Mouse (Mus musculus): ENCODE data around the gene Gpcpd1. TPM values are rescaled to one million over a fixed set of nuclear protein-coding genes. Genes with fewer than 3 reads are reported as not detected.
A peak's percentile ranks its signal among the peaks of the same experiment; 100 is the strongest.

Gpcpd1 gene
- polyA plus RNA-seq, 1 experiment from 2014 or later, result 33.1 TPM

DNA sequence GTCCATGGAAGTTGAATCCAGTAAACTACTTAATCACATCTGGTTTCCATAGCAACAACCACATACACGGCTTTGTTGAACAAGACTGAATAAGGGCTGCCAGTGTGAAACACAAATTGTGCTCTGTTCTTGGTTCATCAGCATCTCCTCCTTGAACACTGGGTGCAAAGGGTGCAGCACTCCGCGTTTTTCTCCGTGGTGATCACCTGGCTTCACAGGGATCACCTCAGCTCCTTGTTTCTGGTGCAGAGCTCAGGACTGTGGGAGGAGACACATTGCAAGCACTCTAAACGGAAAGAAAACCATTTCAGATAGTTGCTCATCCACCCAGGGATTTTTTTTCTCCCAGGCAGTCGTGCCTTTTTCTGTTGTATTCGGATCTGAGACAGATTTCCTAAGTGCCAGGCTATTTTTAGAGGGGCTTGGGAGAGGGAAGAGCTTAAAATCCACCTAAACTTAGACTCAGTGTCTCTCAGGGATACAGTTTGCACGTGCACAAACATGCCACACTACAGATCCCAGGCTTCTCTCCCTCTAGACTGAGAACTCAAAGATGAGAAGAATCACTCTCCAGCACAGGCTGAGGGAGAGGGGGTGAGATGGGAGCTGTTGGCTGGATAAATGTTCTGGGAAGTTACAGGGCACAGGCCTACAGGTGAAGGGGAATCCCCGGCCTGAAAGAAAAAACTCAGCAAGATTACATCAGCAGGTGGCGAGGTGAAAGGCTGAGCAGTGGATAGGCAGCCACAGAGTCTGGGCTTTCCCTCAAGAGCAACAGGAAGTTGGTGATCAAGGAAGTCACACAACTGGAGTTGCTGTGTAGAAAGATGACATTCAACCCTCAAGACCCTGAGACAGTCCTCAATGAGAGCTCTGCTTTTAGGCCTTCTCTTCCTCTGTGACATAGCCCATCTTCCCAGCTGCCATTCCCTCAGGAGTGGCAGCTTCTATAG is 19.9 kb upstream of the Gpcpd1 start:
- Histone ChIP-seq H3K9me3 (ENCODE audit: low read depth, low read length) (no peaks in the 10 kb centered on the region), H3K27me3 (ENCODE audit: insufficient read depth, low read length) (no peaks in the 10 kb centered on the region), H3K4me3 (ENCODE audit: low read depth, low read length) (no peak overlapping the region), H3K36me3 (ENCODE audit: insufficient read depth) (no peaks in the 10 kb centered on the region), H3K4me2 (no peak overlapping the region), H3K4me1 (ENCODE audit: insufficient read depth) (no peaks in the 10 kb centered on the region), H3K27ac (ENCODE audit: low read depth) (peak overlapping the region; percentile 12; the same call in 1 of the 2 replicates), H3K9ac (no peak overlapping the region)
- ATAC-seq (ENCODE audit: insufficient read depth) (no peak), DNase-seq (no peak)
- 41% methylated on average over 10 of the region's 10 CpGs for WGBS
- no peak for TF ChIP-seq CTCF (IDR thresholded peaks at IDR 0.05; ENCODE audit: low read depth)

DNA sequence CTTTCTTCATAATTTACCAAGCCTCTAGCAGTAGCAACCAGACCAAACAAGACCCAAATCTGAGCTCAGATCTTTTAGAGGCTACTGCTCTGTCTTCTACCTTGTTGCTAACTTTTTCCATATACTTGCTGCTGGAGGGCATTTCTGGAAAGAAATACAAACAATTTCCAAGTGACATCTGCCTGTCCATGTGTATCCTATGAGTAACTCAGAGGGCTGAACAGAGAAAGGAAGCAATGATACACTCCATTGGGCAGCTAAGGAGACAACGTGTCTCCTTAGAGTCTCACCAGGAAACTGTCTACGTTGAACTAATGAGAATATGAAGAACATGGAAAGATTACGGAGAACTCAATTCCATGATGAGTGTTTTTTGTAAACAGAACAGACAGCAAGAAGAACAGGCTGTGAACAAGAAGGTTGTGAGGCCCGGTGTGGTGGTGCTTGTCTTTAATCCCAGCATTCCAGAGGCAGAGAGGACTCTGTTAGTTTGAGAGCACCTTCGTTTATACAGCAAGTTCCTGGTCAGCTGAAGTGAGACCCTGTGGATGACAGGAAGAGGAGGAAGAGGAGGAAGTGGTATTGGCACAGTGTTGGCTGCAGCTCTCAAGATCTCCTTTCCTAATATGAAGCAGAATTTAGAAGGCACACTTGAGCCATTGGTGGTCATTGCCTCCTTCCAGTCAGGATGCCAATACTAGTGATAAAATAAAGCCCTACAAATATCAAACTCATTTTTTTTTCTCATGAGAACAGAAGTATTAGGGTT is 18.4 kb upstream of the Gpcpd1 start:
- no peaks in the 10 kb centered on the region for H3K36me3 ChIP-seq (ENCODE audit: insufficient read depth)
- no peak overlapping the region for H3K27ac ChIP-seq (ENCODE audit: low read depth)
- no peak overlapping the region for H3K9ac ChIP-seq
- no peak overlapping the region for H3K4me3 ChIP-seq (ENCODE audit: low read depth, low read length)
- no peak for TF ChIP-seq CTCF (IDR thresholded peaks at IDR 0.05; ENCODE audit: low read depth)
- no peaks in the 10 kb centered on the region for H3K27me3 ChIP-seq (ENCODE audit: insufficient read depth, low read length)
- no peak for ATAC-seq (ENCODE audit: insufficient read depth)
- WGBS, result 44% methylated on average over 5 of the region's 5 CpGs
- H3K4me1 ChIP-seq (ENCODE audit: insufficient read depth), result no peaks in the 10 kb centered on the region
- no peak overlapping the region for H3K4me2 ChIP-seq
- H3K9me3 ChIP-seq (ENCODE audit: low read depth, low read length), result no peaks in the 10 kb centered on the region
- no peak for DNase-seq

DNA sequence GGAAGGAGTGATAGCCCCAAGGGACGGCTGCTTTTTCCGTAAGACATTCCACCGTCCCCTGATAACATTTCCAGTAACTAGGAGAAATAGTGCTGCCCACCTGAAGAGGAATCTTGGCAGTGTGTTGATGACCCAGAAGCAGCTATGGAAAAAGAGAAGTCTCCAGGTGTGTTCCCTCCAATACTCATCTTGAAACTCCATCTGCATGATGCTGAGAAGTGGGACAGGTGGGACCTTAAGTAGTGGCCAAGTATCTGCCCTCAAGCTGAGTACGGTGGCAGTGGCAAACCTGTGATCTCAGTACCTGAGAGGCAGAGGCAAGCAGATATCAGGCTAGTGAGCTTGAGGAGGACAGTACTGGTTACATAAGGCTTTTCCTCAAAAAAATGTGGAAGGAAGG is 17.4 kb upstream of the Gpcpd1 start:
- TF ChIP-seq CTCF (IDR thresholded peaks at IDR 0.05; ENCODE audit: low read depth), result no peak
- H3K4me2 ChIP-seq, result no peak overlapping the region
- ATAC-seq (ENCODE audit: insufficient read depth) (no peak), DNase-seq (no peak)
- WGBS, result 75% methylated on average over 4 of the region's 4 CpGs
- H3K4me1 ChIP-seq (ENCODE audit: insufficient read depth), result no peaks in the 10 kb centered on the region
- no peak overlapping the region for H3K4me3 ChIP-seq (ENCODE audit: low read depth, low read length)
- H3K9me3 ChIP-seq (ENCODE audit: low read depth, low read length), result no peaks in the 10 kb centered on the region
- H3K27ac ChIP-seq (ENCODE audit: low read depth), result no peak overlapping the region
- H3K9ac ChIP-seq, result no peak overlapping the region
- no peaks in the 10 kb centered on the region for H3K36me3 ChIP-seq (ENCODE audit: insufficient read depth)
- no peaks in the 10 kb centered on the region for H3K27me3 ChIP-seq (ENCODE audit: insufficient read depth, low read length)

DNA sequence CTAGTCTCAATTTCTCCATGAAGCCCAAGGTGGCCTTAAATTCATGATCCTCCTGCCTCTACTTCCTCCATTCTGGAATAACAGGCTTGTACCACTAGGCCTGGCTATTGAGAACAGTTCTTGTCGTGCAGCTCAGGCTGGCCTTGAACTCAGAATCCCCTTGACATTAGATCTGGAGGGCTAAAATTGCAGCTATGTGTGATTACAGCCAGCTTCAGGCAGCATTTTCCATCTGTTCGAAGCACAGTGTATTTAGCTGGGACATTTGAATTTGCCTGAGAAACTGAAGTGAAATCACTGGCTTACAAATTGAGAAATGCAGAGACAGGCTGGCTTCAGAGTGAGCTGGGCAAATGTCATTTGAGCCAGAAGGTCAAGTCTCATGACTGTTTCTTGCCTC is 16.2 kb upstream of the Gpcpd1 start:
- no peak for TF ChIP-seq CTCF (IDR thresholded peaks at IDR 0.05; ENCODE audit: low read depth)
- ATAC-seq (ENCODE audit: insufficient read depth) (no peak), DNase-seq (no peak)
- H3K4me3 ChIP-seq (ENCODE audit: low read depth, low read length), result no peak overlapping the region
- no peak overlapping the region for H3K9ac ChIP-seq
- no peaks in the 10 kb centered on the region for H3K4me1 ChIP-seq (ENCODE audit: insufficient read depth)
- H3K36me3 ChIP-seq (ENCODE audit: insufficient read depth), result no peaks in the 10 kb centered on the region
- H3K27ac ChIP-seq (ENCODE audit: low read depth), result no peak overlapping the region
- no peak overlapping the region for H3K4me2 ChIP-seq
- H3K9me3 ChIP-seq (ENCODE audit: low read depth, low read length), result no peaks in the 10 kb centered on the region
- WGBS, result 74% methylated on average over 2 of the region's 2 CpGs
- H3K27me3 ChIP-seq (ENCODE audit: insufficient read depth, low read length), result no peaks in the 10 kb centered on the region

DNA sequence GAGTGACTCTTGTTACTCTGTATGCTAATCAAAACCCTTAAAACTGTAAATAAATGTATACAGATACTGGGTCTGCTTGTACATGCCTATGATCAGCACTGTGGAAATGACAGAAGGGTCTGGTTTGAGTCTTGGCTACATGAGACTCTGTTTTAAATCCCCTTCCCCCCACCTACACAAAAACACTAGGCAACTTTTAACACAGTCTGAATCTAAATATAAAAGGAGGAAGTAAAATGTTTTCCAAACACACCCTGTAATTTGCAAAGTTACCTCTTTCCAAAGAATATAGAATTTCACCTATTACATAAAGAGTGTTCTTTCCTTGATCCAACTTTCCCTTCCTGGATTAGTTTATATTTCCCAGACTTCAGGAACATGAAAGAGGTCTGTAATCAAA is 14.2 kb upstream of the Gpcpd1 start:
- Histone ChIP-seq H3K4me2 (no peak overlapping the region), H3K27ac (ENCODE audit: low read depth) (peak overlapping the region; percentile 12; the same call in 1 of the 2 replicates), H3K36me3 (ENCODE audit: insufficient read depth) (no peaks in the 10 kb centered on the region), H3K4me3 (ENCODE audit: low read depth, low read length) (no peak overlapping the region), H3K4me1 (ENCODE audit: insufficient read depth) (no peaks in the 10 kb centered on the region), H3K9me3 (ENCODE audit: low read depth, low read length) (no peaks in the 10 kb centered on the region), H3K27me3 (ENCODE audit: insufficient read depth, low read length) (no peaks in the 10 kb centered on the region), H3K9ac (no peak overlapping the region)
- DNase-seq (no peak), ATAC-seq (ENCODE audit: insufficient read depth) (no peak)
- no peak for TF ChIP-seq CTCF (IDR thresholded peaks at IDR 0.05; ENCODE audit: low read depth)

DNA sequence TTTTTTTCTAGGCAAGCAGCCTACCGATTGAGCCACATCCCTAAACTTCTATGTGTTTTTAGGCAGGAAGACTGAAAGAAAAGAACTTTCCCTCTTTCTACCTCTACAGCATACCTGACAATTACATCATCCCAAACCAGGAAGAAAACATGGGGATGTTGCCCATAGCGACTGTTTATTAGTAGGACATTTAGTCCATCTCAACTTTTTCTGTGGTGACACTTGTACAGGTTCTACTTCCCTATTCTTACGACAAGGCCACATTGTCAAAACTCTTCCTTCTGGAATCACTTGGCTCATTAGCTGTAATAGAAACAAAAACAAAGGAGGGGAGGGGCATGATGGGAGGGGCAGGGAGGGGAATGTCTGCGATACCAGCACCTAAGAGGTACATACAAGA is 12.6 kb upstream of the Gpcpd1 start:
- Histone ChIP-seq H3K4me1 (ENCODE audit: insufficient read depth) (no peaks in the 10 kb centered on the region), H3K9me3 (ENCODE audit: low read depth, low read length) (no peaks in the 10 kb centered on the region), H3K27ac (ENCODE audit: low read depth) (no peak overlapping the region), H3K4me3 (ENCODE audit: low read depth, low read length) (no peak overlapping the region), H3K4me2 (no peak overlapping the region), H3K27me3 (ENCODE audit: insufficient read depth, low read length) (no peaks in the 10 kb centered on the region), H3K36me3 (ENCODE audit: insufficient read depth) (no peaks in the 10 kb centered on the region), H3K9ac (no peak overlapping the region)
- no peak for TF ChIP-seq CTCF (IDR thresholded peaks at IDR 0.05; ENCODE audit: low read depth)
- ATAC-seq (ENCODE audit: insufficient read depth), result no peak
- DNase-seq, result no peak
- 77% methylated on average over 4 of the region's 4 CpGs for WGBS

DNA sequence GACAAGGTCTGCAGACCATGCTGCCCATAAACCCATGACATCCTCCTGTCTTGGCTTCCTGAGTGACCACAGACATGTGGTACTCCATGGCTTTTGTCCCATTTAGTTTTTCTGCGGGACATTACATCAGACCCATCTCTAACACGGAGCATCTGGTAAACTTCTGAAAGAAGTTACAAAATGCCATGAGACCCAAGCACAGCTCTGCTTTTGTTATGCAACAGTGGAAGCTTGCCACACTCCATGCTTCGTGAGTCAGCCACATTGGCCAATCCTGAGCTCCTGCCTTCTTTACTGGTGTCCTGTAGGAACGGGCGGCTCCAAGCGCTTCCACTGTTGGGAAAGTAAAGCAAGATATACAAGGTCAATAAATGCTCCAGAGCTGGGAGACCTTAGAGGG is 11.6 kb upstream of the Gpcpd1 start:
- Histone ChIP-seq H3K9me3 (ENCODE audit: low read depth, low read length) (no peaks in the 10 kb centered on the region), H3K4me3 (ENCODE audit: low read depth, low read length) (no peak overlapping the region), H3K27ac (ENCODE audit: low read depth) (no peak overlapping the region), H3K27me3 (ENCODE audit: insufficient read depth, low read length) (no peaks in the 10 kb centered on the region), H3K4me1 (ENCODE audit: insufficient read depth) (no peaks in the 10 kb centered on the region), H3K4me2 (no peak overlapping the region), H3K36me3 (ENCODE audit: insufficient read depth) (no peaks in the 10 kb centered on the region), H3K9ac (no peak overlapping the region)
- ATAC-seq (ENCODE audit: insufficient read depth) (no peak), DNase-seq (no peak)
- WGBS, result 81% methylated on average over 6 of the region's 6 CpGs
- no peak for TF ChIP-seq CTCF (IDR thresholded peaks at IDR 0.05; ENCODE audit: low read depth)
